Mouse (Mus musculus): ENCODE measurements at regions not wholly inside any gene's neighbourhood (a gene's known extent, or its start where the extent isn't known, plus 50 kb on each side); places are given as distances from the start of the nearest gene placed in this dataset.

- no peaks in the 10 kb centered on the region for H3K27me3 ChIP-seq (ENCODE audit: control insufficient read depth, insufficient read depth, low read length)
- H3K4me2 ChIP-seq (ENCODE audit: low read depth, low read length) = no peak overlapping the region
- H3K4me3 ChIP-seq (ENCODE audit: low read length) = no peak overlapping the region
- no peaks in the 10 kb centered on the region for H3K9me3 ChIP-seq (replicated peaks; ENCODE audit: control insufficient read depth, low read length)
- no peak overlapping the region for H3K27ac ChIP-seq (ENCODE audit: low read length)
- no peak overlapping the region for H3K9ac ChIP-seq (ENCODE audit: low read length)
- no peaks in the 10 kb centered on the region for H3K4me1 ChIP-seq (ENCODE audit: control insufficient read depth, insufficient read depth, low read length)
- H3K36me3 ChIP-seq (ENCODE audit: control insufficient read depth, insufficient read depth) = no peaks in the 10 kb centered on the region
- no peak for ATAC-seq (replicated peaks; ENCODE audit: extremely low read depth, insufficient read depth, low FRiP score)
- WGBS = 82% methylated on average over 12 of the region's 12 CpGs
Measured at GRCm38 (mm10) chr5:101032147-101032900, 186.8 kb downstream of the Gpat3 start.

DNA sequence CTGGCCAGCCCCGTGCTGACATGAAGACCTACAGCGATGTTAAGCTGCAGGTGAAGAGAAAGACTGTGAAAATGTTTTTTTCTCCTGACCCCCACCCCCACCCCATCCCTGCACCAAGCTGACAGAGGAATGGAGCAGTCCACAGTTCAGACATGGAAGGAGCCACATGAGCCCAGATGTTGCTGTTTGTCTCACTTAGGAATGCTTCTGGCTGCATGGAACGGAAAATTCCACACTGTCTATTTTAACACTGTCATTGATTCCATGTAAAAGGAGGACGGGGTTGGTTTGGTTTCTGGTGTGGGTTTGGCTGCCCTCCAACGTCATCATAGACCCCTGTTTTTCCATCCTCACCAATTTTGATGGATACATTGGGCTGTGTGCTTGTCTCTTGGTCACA, 179.3 kb downstream of the Gpat3 start:
- H3K36me3 ChIP-seq (ENCODE audit: control insufficient read depth, insufficient read depth) = no peaks in the 10 kb centered on the region
- WGBS = 52% methylated on average over 5 of the region's 5 CpGs
- H3K4me2 ChIP-seq (ENCODE audit: low read depth, low read length) = no peak overlapping the region
- H3K4me3 ChIP-seq (ENCODE audit: low read length) = no peak overlapping the region
- no peak overlapping the region for H3K27ac ChIP-seq (ENCODE audit: low read length)
- H3K27me3 ChIP-seq (ENCODE audit: control insufficient read depth, insufficient read depth, low read length) = no peaks in the 10 kb centered on the region
- no peak overlapping the region for H3K9ac ChIP-seq (ENCODE audit: low read length)
- H3K4me1 ChIP-seq (ENCODE audit: control insufficient read depth, insufficient read depth, low read length) = no peaks in the 10 kb centered on the region
- no peaks in the 10 kb centered on the region for H3K9me3 ChIP-seq (replicated peaks; ENCODE audit: control insufficient read depth, low read length)
- ATAC-seq (replicated peaks; ENCODE audit: extremely low read depth, insufficient read depth, low FRiP score) = no peak

- Histone ChIP-seq H3K9me3 (replicated peaks; ENCODE audit: control insufficient read depth, low read length) (no peaks in the 10 kb centered on the region), H3K27me3 (ENCODE audit: control insufficient read depth, insufficient read depth, low read length) (no peaks in the 10 kb centered on the region), H3K27ac (ENCODE audit: low read length) (no peak overlapping the region), H3K9ac (ENCODE audit: low read length) (no peak overlapping the region), H3K36me3 (ENCODE audit: control insufficient read depth, insufficient read depth) (no peaks in the 10 kb centered on the region), H3K4me1 (ENCODE audit: control insufficient read depth, insufficient read depth, low read length) (no peaks in the 10 kb centered on the region), H3K4me3 (ENCODE audit: low read length) (no peak overlapping the region), H3K4me2 (ENCODE audit: low read depth, low read length) (no peak overlapping the region)
- ATAC-seq (replicated peaks; ENCODE audit: extremely low read depth, insufficient read depth, low FRiP score) = no peak
- WGBS = 69% methylated on average over 8 of the region's 8 CpGs
Measured at GRCm38 (mm10) chr5:101023784-101024183, 178.3 kb downstream of the Gpat3 start.

- Histone ChIP-seq H3K27ac (ENCODE audit: low read length) (no peak overlapping the region), H3K4me1 (ENCODE audit: control insufficient read depth, insufficient read depth, low read length) (no peaks in the 10 kb centered on the region), H3K27me3 (ENCODE audit: control insufficient read depth, insufficient read depth, low read length) (no peaks in the 10 kb centered on the region), H3K4me2 (ENCODE audit: low read depth, low read length) (no peak overlapping the region), H3K9ac (ENCODE audit: low read length) (no peak overlapping the region), H3K9me3 (replicated peaks; ENCODE audit: control insufficient read depth, low read length) (no peaks in the 10 kb centered on the region), H3K4me3 (ENCODE audit: low read length) (no peak overlapping the region), H3K36me3 (ENCODE audit: control insufficient read depth, insufficient read depth) (no peaks in the 10 kb centered on the region)
- no peak for ATAC-seq (replicated peaks; ENCODE audit: extremely low read depth, insufficient read depth, low FRiP score)
- WGBS = 8% methylated on average over 11 of the region's 11 CpGs
Measured at GRCm38 (mm10) chr5:101020784-101021183, 175.3 kb downstream of the Gpat3 start.

DNA sequence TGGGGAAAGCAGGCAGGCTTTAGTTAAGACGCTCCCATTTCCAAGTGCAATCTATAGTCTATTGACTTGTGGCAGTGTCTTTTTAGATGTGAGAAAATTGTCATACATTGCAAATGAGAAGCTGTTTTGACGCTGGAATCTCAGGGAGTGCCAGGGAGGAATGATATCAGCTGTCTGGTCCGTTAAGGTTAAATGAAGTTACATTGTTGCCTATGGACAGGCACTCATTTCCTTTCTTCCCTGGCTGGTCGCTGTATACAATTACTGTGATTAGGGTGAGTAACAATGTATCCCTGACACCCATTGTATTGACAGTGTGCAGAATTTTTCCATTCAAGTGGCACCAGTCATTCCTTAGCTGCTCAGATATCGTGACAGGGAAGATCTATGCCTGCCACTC, 168.3 kb downstream of the Gpat3 start:
- 66% methylated on average over 5 of the region's 5 CpGs for WGBS
- Histone ChIP-seq H3K4me3 (ENCODE audit: low read length) (no peak overlapping the region), H3K9ac (ENCODE audit: low read length) (no peak overlapping the region), H3K27ac (ENCODE audit: low read length) (no peak overlapping the region), H3K9me3 (replicated peaks; ENCODE audit: control insufficient read depth, low read length) (no peaks in the 10 kb centered on the region), H3K27me3 (ENCODE audit: control insufficient read depth, insufficient read depth, low read length) (no peaks in the 10 kb centered on the region), H3K36me3 (ENCODE audit: control insufficient read depth, insufficient read depth) (no peaks in the 10 kb centered on the region), H3K4me1 (ENCODE audit: control insufficient read depth, insufficient read depth, low read length) (no peaks in the 10 kb centered on the region), H3K4me2 (ENCODE audit: low read depth, low read length) (no peak overlapping the region)
- ATAC-seq (replicated peaks; ENCODE audit: extremely low read depth, insufficient read depth, low FRiP score) = no peak

- H3K27ac ChIP-seq (ENCODE audit: low read length) = no peak overlapping the region
- H3K27me3 ChIP-seq (ENCODE audit: control insufficient read depth, insufficient read depth, low read length) = no peaks in the 10 kb centered on the region
- no peak overlapping the region for H3K4me3 ChIP-seq (ENCODE audit: low read length)
- H3K9me3 ChIP-seq (replicated peaks; ENCODE audit: control insufficient read depth, low read length) = no peaks in the 10 kb centered on the region
- no peaks in the 10 kb centered on the region for H3K4me1 ChIP-seq (ENCODE audit: control insufficient read depth, insufficient read depth, low read length)
- H3K9ac ChIP-seq (ENCODE audit: low read length) = no peak overlapping the region
- ATAC-seq (replicated peaks; ENCODE audit: extremely low read depth, insufficient read depth, low FRiP score) = no peak
- no peaks in the 10 kb centered on the region for H3K36me3 ChIP-seq (ENCODE audit: control insufficient read depth, insufficient read depth)
- H3K4me2 ChIP-seq (ENCODE audit: low read depth, low read length) = no peak overlapping the region
- 72% methylated on average over 3 of the region's 3 CpGs for WGBS
Measured at GRCm38 (mm10) chr5:101005216-101005615, 159.7 kb downstream of the Gpat3 start.

GRCm38 (mm10) chr5:101000436-101000835, 154.9 kb downstream of the Gpat3 start:
- no peaks in the 10 kb centered on the region for H3K36me3 ChIP-seq (ENCODE audit: control insufficient read depth, insufficient read depth)
- 84% methylated on average over 6 of the region's 6 CpGs for WGBS
- no peaks in the 10 kb centered on the region for H3K27me3 ChIP-seq (ENCODE audit: control insufficient read depth, insufficient read depth, low read length)
- no peak overlapping the region for H3K4me3 ChIP-seq (ENCODE audit: low read length)
- H3K9me3 ChIP-seq (replicated peaks; ENCODE audit: control insufficient read depth, low read length) = no peaks in the 10 kb centered on the region
- no peak overlapping the region for H3K9ac ChIP-seq (ENCODE audit: low read length)
- no peak for ATAC-seq (replicated peaks; ENCODE audit: extremely low read depth, insufficient read depth, low FRiP score)
- no peaks in the 10 kb centered on the region for H3K4me1 ChIP-seq (ENCODE audit: control insufficient read depth, insufficient read depth, low read length)
- H3K27ac ChIP-seq (ENCODE audit: low read length) = no peak overlapping the region
- no peak overlapping the region for H3K4me2 ChIP-seq (ENCODE audit: low read depth, low read length)

GRCm38 (mm10) chr5:100992365-100992764, 146.9 kb downstream of the Gpat3 start:
- H3K27ac ChIP-seq (ENCODE audit: low read length) = no peak overlapping the region
- H3K9me3 ChIP-seq (replicated peaks; ENCODE audit: control insufficient read depth, low read length) = no peaks in the 10 kb centered on the region
- whole genome bisulfite sequencing = 68% methylated on average over 2 of the region's 2 CpGs
- no peaks in the 10 kb centered on the region for H3K27me3 ChIP-seq (ENCODE audit: control insufficient read depth, insufficient read depth, low read length)
- H3K9ac ChIP-seq (ENCODE audit: low read length) = no peak overlapping the region
- no peak overlapping the region for H3K4me2 ChIP-seq (ENCODE audit: low read depth, low read length)
- ATAC-seq (replicated peaks; ENCODE audit: extremely low read depth, insufficient read depth, low FRiP score) = no peak
- no peaks in the 10 kb centered on the region for H3K4me1 ChIP-seq (ENCODE audit: control insufficient read depth, insufficient read depth, low read length)
- H3K4me3 ChIP-seq (ENCODE audit: low read length) = no peak overlapping the region
- no peaks in the 10 kb centered on the region for H3K36me3 ChIP-seq (ENCODE audit: control insufficient read depth, insufficient read depth)

- no peaks in the 10 kb centered on the region for H3K9me3 ChIP-seq (replicated peaks; ENCODE audit: control insufficient read depth, low read length)
- H3K4me1 ChIP-seq (ENCODE audit: control insufficient read depth, insufficient read depth, low read length) = no peaks in the 10 kb centered on the region
- ATAC-seq (replicated peaks; ENCODE audit: extremely low read depth, insufficient read depth, low FRiP score) = no peak
- H3K9ac ChIP-seq (ENCODE audit: low read length) = no peak overlapping the region
- no peak overlapping the region for H3K4me2 ChIP-seq (ENCODE audit: low read depth, low read length)
- H3K4me3 ChIP-seq (ENCODE audit: low read length) = no peak overlapping the region
- no peaks in the 10 kb centered on the region for H3K36me3 ChIP-seq (ENCODE audit: control insufficient read depth, insufficient read depth)
- no peak overlapping the region for H3K27ac ChIP-seq (ENCODE audit: low read length)
- no peaks in the 10 kb centered on the region for H3K27me3 ChIP-seq (ENCODE audit: control insufficient read depth, insufficient read depth, low read length)
- WGBS = 28% methylated on average over 5 of the region's 5 CpGs
Measured at GRCm38 (mm10) chr5:100991626-100992025, 146.1 kb downstream of the Gpat3 start.

Data from heart, embryonic 16.5 days (tissue).